Mouse (Mus musculus): ENCODE data around the gene Igf2r.

Gene Igf2r

GRCm38 (mm10) chr17:12750591-12751170 lies 18.8 kb downstream of the Igf2r start:
- no peak for DNase-seq (ENCODE audit: low spot score in 2 of 2)

DNA sequence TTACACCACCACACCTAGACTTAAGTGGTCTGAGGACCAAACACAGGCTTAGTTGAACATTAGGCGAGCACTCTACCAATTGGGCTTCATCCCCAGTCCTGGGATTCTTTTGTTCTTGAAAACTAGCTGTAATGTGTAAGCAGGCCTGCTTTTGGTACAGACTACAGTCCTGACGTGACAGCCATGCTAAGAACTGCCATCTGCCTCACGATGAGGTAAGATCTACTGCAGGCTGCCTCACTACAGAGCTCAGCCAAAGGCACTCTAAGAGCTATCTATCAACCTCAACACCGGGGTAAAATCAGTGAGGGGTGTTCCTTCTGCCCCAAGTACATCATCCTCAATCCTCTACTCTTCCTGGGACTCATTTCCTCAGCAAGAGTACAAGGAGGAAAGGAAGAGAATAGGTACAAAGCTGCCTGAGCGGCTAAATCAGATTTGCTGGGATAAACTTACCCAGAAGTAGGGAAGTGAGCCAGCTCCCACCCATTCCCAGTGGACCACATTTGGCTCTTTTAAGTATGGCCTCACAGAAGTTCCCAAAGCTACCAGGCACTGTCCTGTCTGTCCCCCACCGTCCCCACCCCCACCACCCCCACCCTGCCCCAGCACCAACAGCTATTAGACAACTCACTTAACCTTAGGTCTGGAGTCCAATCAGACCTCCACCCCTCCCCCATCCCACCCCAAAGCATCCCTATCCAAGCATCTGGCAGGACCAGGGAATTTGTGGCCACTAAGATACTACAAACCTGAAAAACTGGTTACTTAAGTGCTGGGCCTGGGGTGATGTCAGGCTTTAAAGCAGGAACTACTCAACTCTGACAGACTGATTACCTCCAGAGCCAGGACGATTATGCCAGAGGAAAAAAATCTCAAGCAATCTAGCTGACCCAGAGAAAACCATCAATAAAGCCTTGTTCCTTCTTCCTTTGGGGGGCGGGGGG lies 19.8 kb downstream of the Igf2r start:
- peak in 1 of 2 experiments; percentile 14 for DNase-seq (ENCODE audit: low spot score in 2 of 2)

GRCm38 (mm10) chr17:12745761-12746160 lies 23.7 kb downstream of the Igf2r start:
- DNase-seq (ENCODE audit: low spot score in 2 of 2), result no peak

GRCm38 (mm10) chr17:12744071-12744470 lies 25.4 kb downstream of the Igf2r start:
- DNase-seq (ENCODE audit: low spot score in 2 of 2), result no peak

DNA sequence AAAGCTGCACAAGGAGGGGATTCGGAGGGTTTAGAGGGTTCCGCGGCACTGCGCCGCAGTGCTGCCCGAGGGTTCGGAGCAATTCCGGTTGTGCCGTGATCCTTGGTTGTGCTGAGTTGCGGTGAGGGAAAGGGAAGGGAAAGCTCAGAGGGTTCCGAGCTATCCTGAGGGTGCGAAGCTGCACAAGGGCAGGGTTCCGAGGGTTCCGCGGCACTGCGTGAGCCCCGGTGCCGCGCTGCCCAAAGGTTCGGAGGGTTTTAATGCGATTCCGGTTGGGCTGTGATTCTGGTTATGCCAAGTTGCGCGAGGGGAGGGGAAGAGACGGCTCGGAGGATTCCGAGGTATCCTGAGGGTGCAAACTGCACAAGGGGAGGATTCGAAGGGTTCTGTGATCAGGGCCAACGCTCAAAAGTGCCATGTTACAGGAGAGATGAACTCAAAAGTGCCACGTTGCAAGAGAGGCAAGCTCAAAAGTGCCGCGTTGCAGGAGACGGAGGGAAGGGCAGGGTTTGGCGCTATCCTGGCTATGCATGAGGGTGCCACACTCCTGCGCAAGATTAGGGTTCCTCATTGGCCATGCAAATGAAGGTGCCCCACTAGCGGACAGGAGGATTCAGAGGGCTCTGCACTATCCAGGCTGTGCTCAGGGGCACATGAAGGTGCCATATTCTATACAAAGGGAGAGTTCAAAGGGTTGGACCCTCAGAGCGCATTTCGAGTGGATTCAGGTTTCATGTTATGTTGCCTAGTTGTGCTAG lies 27.1 kb downstream of the Igf2r start:
- no peak for DNase-seq (ENCODE audit: low spot score in 2 of 2)

DNA sequence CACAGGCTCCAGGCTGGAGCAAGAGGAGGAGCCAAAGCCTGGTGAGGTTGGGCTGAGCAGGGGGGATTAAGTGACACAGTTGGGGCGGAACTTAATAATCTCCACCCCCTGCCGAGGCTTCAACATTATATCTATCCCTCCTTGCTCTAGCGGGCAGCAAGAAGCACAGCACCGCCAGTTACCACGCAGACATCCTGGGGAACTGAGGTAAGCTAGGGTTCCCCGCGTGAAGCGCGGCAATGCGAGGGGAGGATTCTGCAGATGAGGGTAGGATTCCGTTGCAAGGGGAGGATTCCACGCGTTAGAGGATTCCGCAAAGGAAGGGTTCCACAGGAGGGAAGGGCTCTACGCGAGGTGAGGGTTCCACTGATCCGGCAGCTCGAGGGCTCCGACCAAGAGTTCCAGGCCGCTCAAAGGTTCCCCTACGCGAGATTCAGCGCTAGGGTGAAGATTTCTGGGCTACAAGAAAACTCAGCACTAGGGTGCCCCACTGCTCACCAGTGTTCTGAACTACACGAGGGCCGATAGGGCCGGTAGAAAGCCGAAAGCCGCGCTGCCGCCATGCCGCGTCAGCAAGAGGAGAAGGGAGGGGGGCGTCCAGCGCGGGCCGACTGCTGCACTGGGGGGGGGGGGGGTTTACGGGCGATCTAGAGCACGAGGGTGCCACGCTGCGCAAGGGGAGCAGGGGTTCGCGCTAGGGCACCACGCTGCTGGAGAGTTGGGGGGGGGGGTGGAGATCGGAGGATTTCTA lies 28.1 kb downstream of the Igf2r start:
- peak; percentile 64 to 70 for DNase-seq (ENCODE audit: low spot score in 2 of 2)

GRCm38 (mm10) chr17:12740317-12740716 lies 29.1 kb downstream of the Igf2r start:
- DNase-seq (ENCODE audit: low spot score in 2 of 2), result no peak

GRCm38 (mm10) chr17:12739516-12739915 lies 29.9 kb downstream of the Igf2r start:
- no peak for DNase-seq (ENCODE audit: low spot score in 2 of 2)

DNA sequence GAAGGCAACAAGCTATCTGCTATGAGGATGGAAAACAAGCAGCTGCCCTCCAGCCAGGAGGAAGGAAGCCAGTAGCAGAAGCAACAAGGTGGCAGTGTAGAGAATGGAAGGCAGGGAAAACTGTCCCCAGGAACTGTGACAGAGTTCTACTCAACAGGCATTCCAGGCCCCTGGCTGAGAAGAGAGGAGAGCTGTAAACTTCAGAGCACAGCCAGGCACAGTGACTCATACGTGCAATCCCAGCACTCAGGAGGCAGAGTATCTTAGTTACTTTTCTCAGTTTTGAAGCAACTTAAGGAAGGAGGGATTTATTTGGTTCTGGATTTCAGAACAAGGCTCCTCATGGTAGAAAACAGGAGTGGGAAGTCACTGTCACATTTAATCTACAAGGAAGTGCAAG lies 31.5 kb downstream of the Igf2r start:
- peak in 1 of 2 experiments; percentile 25 for DNase-seq (ENCODE audit: low spot score in 2 of 2)

- no peak for DNase-seq (ENCODE audit: low spot score in 2 of 2)
These were observed 35.1 kb downstream of the Igf2r start for GRCm38 (mm10) chr17:12734205-12734857.

GRCm38 (mm10) chr17:12733128-12733527 lies 36.3 kb downstream of the Igf2r start:
- no peak for DNase-seq (ENCODE audit: low spot score in 2 of 2)

GRCm38 (mm10) chr17:12728536-12728935 lies 40.9 kb downstream of the Igf2r start:
- no peak for DNase-seq (ENCODE audit: low spot score in 2 of 2)

DNA sequence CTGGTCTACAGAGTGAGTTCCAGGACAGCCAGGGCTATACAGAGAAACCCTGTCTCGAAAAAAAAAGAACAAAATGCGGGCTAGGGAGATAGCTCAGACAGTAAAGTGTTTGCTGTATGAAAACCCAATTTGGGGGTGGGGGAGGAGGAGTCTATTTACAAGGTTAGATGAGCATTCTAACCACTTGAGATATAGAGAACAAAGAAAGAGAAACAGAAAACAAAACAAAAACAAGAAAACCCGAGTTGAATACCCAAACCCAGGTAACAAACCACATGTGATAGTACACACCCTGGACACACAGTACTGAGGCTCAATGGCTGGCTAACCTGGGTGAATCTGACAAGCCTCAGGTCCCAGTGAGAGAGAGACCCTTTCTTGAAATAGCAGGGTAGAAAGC lies 41.7 kb downstream of the Igf2r start:
- DNase-seq (ENCODE audit: low spot score in 2 of 2), result no peak

DNA sequence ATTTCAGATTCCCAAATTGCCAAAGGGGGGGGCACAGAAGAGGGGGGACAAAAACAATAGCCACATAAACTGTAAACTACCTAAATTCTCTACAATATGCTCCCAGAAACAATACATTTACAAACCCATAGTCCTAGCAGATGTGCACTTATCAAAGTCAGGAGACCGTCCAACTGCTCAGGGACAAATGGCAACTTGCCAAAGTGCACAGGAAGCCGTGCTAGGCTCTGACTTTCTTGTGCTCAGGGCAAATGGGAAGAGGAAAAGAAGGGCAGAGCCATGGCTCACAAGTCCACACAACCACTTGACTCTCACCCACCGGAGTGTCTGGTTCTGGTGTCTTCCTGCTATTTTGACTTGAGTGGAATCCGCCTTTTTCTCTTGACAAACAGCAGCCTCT lies 43.6 kb downstream of the Igf2r start:
- DNase-seq (ENCODE audit: low spot score in 2 of 2), result peak in 1 of 2 experiments; percentile 12

DNA sequence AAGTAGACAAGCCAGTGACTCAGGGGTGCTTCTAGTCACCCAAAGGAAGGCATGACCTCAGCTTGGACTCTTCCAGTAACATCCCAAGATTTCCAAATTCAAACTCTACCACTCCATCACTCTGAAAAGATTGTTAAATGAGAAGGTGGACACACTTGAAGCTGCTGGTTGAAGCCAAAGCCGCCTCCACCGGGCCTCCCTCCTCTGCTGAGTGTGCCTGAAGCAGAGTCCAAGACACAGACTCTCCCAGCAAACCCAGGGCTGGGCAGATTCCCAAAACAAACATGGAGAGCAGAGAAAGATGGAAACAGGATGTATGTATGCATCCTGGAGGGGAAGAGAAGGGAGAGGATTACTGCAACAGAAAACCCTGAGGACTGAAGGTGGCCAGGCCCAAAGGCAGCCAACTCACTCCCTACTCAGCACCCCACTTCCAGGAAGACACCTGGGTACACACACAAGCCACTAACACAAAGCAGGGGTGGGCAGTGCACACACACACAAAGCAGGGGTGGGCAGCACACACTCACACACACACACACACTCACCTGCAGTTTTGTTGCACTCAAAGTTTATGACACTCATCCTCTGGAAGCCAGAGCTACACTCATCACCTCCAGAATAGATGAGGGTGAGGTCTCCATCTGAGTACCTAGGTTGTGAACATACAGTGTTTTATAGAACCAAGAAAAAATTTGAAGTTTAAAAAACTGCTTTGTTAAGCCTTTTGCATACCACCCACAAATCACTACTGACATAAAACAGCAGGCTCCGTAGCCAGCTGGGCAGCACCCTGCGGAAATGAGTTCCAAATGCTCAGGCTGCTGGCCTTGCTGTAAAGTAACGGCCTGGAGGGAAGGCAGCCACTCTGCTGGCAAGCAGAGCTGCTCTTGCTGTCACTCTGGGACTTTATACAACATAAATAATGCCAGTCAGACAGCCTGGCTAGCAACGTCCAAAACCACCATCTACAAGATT lies 44.4 kb downstream of the Igf2r start:
- peak in 1 of 2 experiments; percentile 51 for DNase-seq (ENCODE audit: low spot score in 2 of 2)

GRCm38 (mm10) chr17:12723986-12724766 lies 45.3 kb downstream of the Igf2r start:
- peak in 1 of 2 experiments; percentile 50 for DNase-seq (ENCODE audit: low spot score in 2 of 2)

DNA sequence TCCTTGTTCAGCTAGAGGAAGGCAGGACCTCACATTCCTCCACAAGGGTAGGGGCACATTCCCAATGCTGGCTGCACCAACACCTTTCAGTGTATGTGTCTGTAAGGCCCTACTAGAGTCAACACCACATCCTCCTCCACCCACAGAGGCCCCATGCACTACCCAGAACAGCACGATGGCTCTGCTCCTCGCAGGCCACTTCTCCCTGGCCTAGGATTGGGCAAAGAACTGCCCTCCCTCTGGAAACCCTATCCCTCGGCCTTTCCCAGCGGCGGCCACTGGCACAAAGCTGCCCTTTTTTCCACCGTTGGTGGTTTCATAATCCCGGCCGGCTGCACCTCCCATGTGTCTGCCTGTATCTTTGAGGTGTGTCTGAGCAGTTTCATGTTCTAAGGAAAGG lies 46.8 kb downstream of the Igf2r start:
- DNase-seq (ENCODE audit: low spot score in 2 of 2), result peak in 1 of 2 experiments; percentile 42

- DNase-seq (ENCODE audit: low spot score in 2 of 2), result no peak
These were observed 48.2 kb downstream of the Igf2r start for GRCm38 (mm10) chr17:12721118-12721886.

All from urinary bladder, postnatal 36 days (tissue).